ENCODE assay signal across 8 mouse cellular contexts in genomic region chr5:24426556-24427284, GRCm38 (mm10). TPM values are rescaled to one million over a fixed set of nuclear protein-coding genes. Genes with fewer than 3 reads are reported as not detected.
DNase-seq lines count a peak whose midpoint lies in the region; ATAC-seq and TF ChIP-seq lines count a peak whose summit lies in the region.

No protein-coding gene starts in this region.

- DNase-seq in cerebellum, adult 9-11 months, result peak; percentile 54
- DNase-seq in cerebellum, postnatal 25 days, result no peak
- no peak for DNase-seq in testis, postnatal 10 days (ENCODE audit: low spot score)
- DNase-seq in urinary bladder, postnatal 36 days (ENCODE audit: low spot score in 2 of 2), result no peak
- no peak for DNase-seq in thymus, postnatal 25 days

- TF ChIP-seq POLR2A in testis, adult 2 months (IDR thresholded peaks at IDR 0.05; ENCODE audit: control insufficient read depth, low read depth, low read length), result 0 out of 2 replicates have a peak, but pooled peaks have one; percentile 19

- no peaks in the 10 kb centered on the region for H3K9me3 ChIP-seq in liver, embryonic 15.5 days (replicated peaks)

- peak overlapping the region; percentile 92 for H3K4me3 ChIP-seq in testis, adult 2 months (ENCODE audit: control insufficient read depth, low read depth, low read length)
- H3K4me3 ChIP-seq in liver, embryonic 15.5 days (replicated peaks), result peak overlapping the region; percentile 73; the same call in 1 of the 2 replicates

- H3K4me1 ChIP-seq in testis, adult 2 months (ENCODE audit: control insufficient read depth, insufficient read depth, low read length), result peaks cover 22% of the 10 kb centered on the region
- H3K4me1 ChIP-seq in liver, embryonic 15.5 days (replicated peaks), result peaks cover 56% of the 10 kb centered on the region

- no peaks in the 10 kb centered on the region for H3K36me3 ChIP-seq in testis, adult 2 months (ENCODE audit: control insufficient read depth, insufficient read depth, low read length)
- peaks cover 23% of the 10 kb centered on the region for H3K36me3 ChIP-seq in liver, embryonic 15.5 days (replicated peaks)

- WGBS in liver, embryonic 15.5 days (ENCODE audit: insufficient replicate concordance), result 15% methylated on average over 9 of the region's 9 CpGs

- no peak for ATAC-seq in liver, embryonic 15.5 days (ENCODE audit: insufficient read depth)
- ATAC-seq in granulocyte monocyte progenitor cell, adult 5-6 weeks (replicated peaks; ENCODE audit: poor library complexity, severe bottlenecking), result no peak

- no peak for TF ChIP-seq CTCF in testis, adult 2 months (IDR thresholded peaks at IDR 0.05; ENCODE audit: control insufficient read depth, insufficient read depth, insufficient replicate concordance, low read depth, low read length)

- no peaks in the 10 kb centered on the region for H3K27me3 ChIP-seq in testis, adult 2 months (ENCODE audit: control insufficient read depth, insufficient read depth, low read length)
- peaks cover 16% of the 10 kb centered on the region for H3K27me3 ChIP-seq in liver, embryonic 15.5 days

- peak overlapping the region; percentile 3; the same call in 1 of the 2 replicates for H3K27ac ChIP-seq in testis, adult 2 months (ENCODE audit: control insufficient read depth, insufficient read depth, low read depth, low read length)
- no peak overlapping the region for H3K27ac ChIP-seq in liver, embryonic 15.5 days (replicated peaks)

- no peak overlapping the region for H3K9ac ChIP-seq in liver, embryonic 15.5 days

- H3K4me2 ChIP-seq in liver, embryonic 15.5 days, result peak overlapping the region; percentile 93

RNA-seq across cellular contexts. Expression of gene Slc4a2, which starts 3.1 kb away (rescaled TPM):
- polyA plus RNA-seq in testis, adult 2 months (2012; rRNA removed), result 46.4 and 46.9 TPM in 2 replicates
- polyA plus RNA-seq in liver, embryonic 15.5 days (2015; fragmentation: Nextera tagmentation; extraction: Ambion mirVana), result 8.9 and 10.3 TPM in 2 replicates
- 20.9 and 28.9 TPM in 2 replicates for total RNA-seq in granulocyte monocyte progenitor cell, adult 5-6 weeks (2014; fragmentation: Nextera tagmentation)
- 13.5 and 29.3 TPM in 2 replicates for total RNA-seq in granulocyte monocyte progenitor cell, adult 5-6 weeks (2017)

RNA-seq across cellular contexts. Expression of gene Cdk5, which starts 3.4 kb away (rescaled TPM):
- polyA plus RNA-seq in testis, adult 2 months (2012; rRNA removed), result 40.6 and 52.3 TPM in 2 replicates
- 7.7 and 8.8 TPM in 2 replicates for polyA plus RNA-seq in liver, embryonic 15.5 days (2015; fragmentation: Nextera tagmentation; extraction: Ambion mirVana)
- 24.4 and 36.9 TPM in 2 replicates for total RNA-seq in granulocyte monocyte progenitor cell, adult 5-6 weeks (2014; fragmentation: Nextera tagmentation)
- 20.7 and 22.4 TPM in 2 replicates for total RNA-seq in granulocyte monocyte progenitor cell, adult 5-6 weeks (2017)

RNA-seq across cellular contexts. Expression of gene Asic3, which starts 13.5 kb away (rescaled TPM):
- 1.1 and 1.7 TPM in 2 replicates for polyA plus RNA-seq in testis, adult 2 months (2012; rRNA removed)
- polyA plus RNA-seq in liver, embryonic 15.5 days (2015; fragmentation: Nextera tagmentation; extraction: Ambion mirVana), result not detected in 2 replicates
- not detected in 2 replicates for total RNA-seq in granulocyte monocyte progenitor cell, adult 5-6 weeks (2014; fragmentation: Nextera tagmentation)
- not detected in 2 replicates for total RNA-seq in granulocyte monocyte progenitor cell, adult 5-6 weeks (2017)

RNA-seq across cellular contexts. Expression of gene Fastk, which starts 18.4 kb away (rescaled TPM):
- polyA plus RNA-seq in testis, adult 2 months (2012; rRNA removed), result 243 and 247 TPM in 2 replicates
- 49.3 and 55.5 TPM in 2 replicates for polyA plus RNA-seq in liver, embryonic 15.5 days (2015; fragmentation: Nextera tagmentation; extraction: Ambion mirVana)
- 53.8 and 75.7 TPM in 2 replicates for total RNA-seq in granulocyte monocyte progenitor cell, adult 5-6 weeks (2014; fragmentation: Nextera tagmentation)
- total RNA-seq in granulocyte monocyte progenitor cell, adult 5-6 weeks (2017), result 15.9 and 23.3 TPM in 2 replicates

RNA-seq across cellular contexts. Expression of gene Tmub1, which starts 20.9 kb away (rescaled TPM):
- 5.7 and 6.2 TPM in 2 replicates for polyA plus RNA-seq in testis, adult 2 months (2012; rRNA removed)
- 5.1 and 5.5 TPM in 2 replicates for polyA plus RNA-seq in liver, embryonic 15.5 days (2015; fragmentation: Nextera tagmentation; extraction: Ambion mirVana)
- total RNA-seq in granulocyte monocyte progenitor cell, adult 5-6 weeks (2014; fragmentation: Nextera tagmentation), result 6.4 and 18.7 TPM in 2 replicates
- total RNA-seq in granulocyte monocyte progenitor cell, adult 5-6 weeks (2017), result 8.8 and 11.1 TPM in 2 replicates
